Mouse (Mus musculus): ENCODE measurements around the gene Pdia6.

The Pdia6 gene

DNA sequence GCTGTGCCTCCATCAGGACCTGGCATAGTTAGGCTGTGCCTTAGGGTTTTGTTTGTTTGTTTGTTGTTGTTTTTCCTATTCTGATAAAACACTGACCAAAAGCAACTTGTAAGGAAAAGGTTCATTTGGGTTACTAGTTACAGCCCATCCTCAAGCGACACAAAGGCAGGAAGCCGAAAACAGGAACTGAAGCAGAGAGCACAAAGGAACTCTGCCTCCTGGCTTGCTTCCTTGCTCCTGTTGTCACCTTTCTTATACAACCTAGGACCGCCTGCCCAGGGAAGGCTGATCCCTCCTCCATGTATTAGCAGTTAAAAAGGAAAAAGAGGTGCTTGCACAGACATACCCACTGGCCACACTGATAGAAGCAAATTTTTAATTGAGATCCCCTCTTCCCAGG, 2.5 kb upstream of the Pdia6 start:
- DNase-seq (ENCODE audit: low read depth, low spot score), result no peak

GRCm38 (mm10) chr12:17264826-17265225, 1.5 kb upstream of the Pdia6 start:
- no peak for DNase-seq (ENCODE audit: low read depth, low spot score)

- peak; percentile 18 for DNase-seq (ENCODE audit: low read depth, low spot score)
Observed at GRCm38 (mm10) chr12:17266673-17266990, 287 bp downstream of the Pdia6 start.

DNA sequence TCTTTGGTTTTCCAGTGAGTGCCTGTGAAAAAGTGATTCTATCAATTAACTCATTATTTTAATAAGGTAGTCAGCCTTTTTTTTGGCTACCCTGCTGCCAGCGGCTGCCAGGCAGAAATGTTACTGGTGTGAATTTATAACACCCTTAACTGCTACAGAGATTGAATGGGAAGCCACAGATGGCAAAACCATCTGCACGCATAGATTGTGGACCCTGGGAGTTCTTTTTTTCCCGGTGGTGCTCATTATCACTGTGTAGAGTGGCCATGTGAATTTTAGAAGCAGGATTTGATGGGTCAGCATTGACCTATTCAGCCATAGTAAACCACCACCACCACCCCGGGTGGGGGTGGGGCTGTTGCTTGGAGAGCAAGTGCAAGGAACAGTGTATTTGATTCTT, 971 bp downstream of the Pdia6 start:
- no peak for DNase-seq (ENCODE audit: low read depth, low spot score)

- no peak for DNase-seq (ENCODE audit: low read depth, low spot score)
Observed at GRCm38 (mm10) chr12:17271272-17271671, 4.9 kb downstream of the Pdia6 start.

DNA sequence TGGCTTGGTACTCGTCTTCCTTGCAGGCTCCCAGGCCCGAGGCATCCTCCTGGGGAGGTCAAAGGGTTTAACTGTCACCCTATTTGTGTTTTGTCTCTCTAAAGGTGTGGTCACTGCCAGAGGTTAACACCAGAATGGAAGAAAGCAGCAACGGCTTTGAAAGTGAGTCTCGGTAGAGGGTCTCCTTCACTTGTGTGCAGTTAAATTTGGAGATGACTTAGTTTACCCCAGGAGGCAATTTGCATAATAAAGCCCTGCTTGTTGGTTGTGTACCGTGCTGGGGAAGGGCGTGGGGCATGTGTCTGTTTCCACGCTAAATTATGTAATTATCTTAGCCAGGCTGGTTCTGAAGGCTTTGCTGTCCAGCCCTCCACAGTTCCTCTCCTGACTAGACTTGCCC, 7.5 kb downstream of the Pdia6 start:
- no peak for DNase-seq (ENCODE audit: low read depth, low spot score)

GRCm38 (mm10) chr12:17288496-17288895, 22.2 kb downstream of the Pdia6 start:
- no peak for DNase-seq (ENCODE audit: low read depth, low spot score)

DNA sequence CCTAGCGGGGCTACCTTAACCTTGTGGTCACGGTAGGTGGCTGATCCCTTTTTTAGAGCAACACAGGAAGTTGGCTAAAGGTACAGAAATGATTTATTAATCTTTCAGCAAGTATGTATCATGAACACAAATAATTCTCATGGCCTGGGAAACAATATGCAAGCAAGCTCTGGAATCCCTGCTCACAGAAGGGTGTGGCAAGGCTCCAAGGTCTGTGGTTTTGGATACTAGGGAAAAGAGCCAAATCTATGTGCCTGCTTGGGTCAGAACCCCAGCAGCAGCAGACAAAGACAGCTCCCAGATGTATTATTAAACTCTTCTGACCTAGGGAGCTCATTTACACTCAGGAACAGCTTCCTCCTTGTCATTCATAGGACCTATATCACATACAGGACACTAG, 22.7 kb downstream of the Pdia6 start:
- DNase-seq (ENCODE audit: low read depth, low spot score), result no peak

DNA sequence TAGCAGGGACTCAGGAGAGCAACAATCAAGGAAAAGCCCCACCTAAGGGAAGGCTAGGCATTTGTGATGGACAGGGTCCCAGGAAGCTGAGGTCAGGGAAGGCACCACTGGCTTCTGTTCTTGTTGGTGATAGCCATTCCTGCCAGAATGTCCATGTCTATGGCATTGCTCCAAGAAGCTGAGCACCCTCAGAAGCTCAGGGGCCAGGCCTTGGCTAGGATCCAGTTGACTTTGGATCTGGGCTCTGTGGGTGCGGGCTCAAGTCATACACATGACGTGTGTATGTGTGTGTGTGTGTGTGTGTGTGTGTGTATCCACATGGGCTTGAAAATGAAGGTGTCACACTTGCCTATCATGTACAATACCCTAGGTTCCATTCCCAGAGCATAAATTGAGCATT, 23.6 kb downstream of the Pdia6 start:
- DNase-seq (ENCODE audit: low read depth, low spot score), result no peak

DNA sequence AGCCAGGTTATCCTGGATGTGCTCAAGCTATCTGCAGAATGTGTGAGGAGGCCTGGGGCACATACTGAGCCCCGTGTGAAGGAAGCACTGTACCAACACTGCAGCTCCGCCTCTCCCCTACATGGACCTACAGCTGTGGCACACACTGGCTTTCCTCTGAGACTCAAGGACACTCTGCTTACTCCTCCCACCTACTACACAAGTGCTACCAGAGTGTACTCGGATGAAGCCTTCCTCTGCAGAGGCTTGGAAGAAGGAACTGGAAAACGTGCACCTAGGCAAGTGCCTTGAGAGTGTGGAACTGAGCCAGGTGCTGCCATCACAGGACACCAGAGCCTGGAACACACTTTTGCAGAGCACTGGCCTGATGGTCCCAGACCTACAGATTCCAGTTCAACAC, 24.2 kb downstream of the Pdia6 start:
- DNase-seq (ENCODE audit: low read depth, low spot score), result no peak

DNA sequence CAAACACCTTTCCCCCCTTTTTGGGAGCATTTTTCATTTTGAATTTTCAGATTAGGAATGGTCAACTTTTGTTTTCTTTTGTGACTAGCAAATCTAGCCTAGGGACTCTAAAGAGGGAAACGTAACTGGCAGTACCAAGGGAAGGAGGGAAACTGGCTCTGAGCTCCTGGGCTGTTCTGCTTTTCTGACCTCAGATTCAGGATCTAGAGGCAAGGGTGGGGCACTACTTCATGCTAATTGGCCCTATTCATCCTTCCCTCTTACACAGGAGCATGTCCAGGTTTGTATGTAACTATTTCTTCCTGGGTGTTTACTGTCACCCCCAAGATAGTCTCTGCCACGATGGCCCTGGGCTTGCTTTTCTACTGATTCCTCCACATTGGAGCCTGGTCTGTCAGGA, 30.6 kb downstream of the Pdia6 start:
- no peak for DNase-seq (ENCODE audit: low read depth, low spot score)

- DNase-seq (ENCODE audit: low read depth, low spot score), result no peak
Observed at GRCm38 (mm10) chr12:17299902-17300301, 33.6 kb downstream of the Pdia6 start.

GRCm38 (mm10) chr12:17305445-17305844, 39.1 kb downstream of the Pdia6 start:
- DNase-seq (ENCODE audit: low read depth, low spot score), result no peak

- DNase-seq (ENCODE audit: low read depth, low spot score), result no peak
Observed at GRCm38 (mm10) chr12:17308246-17308645, 41.9 kb downstream of the Pdia6 start.

DNA sequence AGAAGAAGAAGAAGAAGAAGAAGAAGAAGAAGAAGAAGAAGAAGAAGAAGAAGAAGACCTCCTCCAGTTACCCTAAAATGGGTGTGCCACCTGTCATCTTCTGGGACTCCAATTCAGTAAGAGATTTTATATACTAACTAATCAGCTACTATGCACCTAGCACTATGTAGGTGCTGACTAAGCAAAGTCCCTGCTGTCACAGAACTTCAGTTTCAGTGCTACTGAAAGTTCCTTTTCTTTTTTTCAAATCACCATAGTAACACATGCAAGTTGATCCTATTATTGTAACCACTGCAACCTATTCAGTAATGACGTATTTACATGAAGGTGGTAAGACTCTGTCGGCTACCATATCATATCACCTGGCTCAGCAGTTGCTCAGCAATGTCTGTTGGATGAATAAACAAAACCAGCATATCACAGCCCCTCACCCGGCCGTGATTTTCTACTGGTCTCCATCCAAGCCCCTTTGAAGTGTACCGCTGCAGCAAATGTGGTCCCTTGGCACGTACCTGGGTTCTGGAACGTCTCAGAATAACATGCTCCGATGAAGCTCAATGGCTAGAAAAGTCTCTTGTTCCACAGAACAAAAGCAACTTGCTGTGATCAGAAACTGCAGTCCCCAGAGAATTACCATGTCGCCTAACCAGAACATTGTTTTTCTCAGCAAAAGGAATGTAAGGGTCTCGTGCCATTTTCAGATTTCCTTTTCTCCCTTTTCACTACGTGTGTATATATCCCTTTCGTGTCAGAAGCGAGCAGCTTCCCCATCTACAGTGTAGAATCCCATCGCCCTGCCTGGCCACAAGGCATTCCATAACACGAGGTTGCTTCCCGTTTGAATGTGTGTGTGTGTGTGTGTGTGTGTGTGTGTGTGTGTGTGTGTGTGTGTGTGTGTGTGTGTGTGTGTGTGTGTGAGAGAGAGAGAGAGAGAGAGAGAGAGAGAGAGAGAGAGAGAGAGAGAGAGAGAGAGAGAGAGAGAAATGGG, 44.8 kb downstream of the Pdia6 start:
- no peak for DNase-seq (ENCODE audit: low read depth, low spot score)

GRCm38 (mm10) chr12:17316096-17316495, 49.8 kb downstream of the Pdia6 start:
- no peak for DNase-seq (ENCODE audit: low read depth, low spot score)

GRCm38 (mm10) chr12:17317970-17318369, 51.6 kb downstream of the Pdia6 start:
- no peak for DNase-seq (ENCODE audit: low read depth, low spot score)

- DNase-seq (ENCODE audit: low read depth, low spot score), result no peak
Observed at GRCm38 (mm10) chr12:17318453-17318852, 52.1 kb downstream of the Pdia6 start.

DNA sequence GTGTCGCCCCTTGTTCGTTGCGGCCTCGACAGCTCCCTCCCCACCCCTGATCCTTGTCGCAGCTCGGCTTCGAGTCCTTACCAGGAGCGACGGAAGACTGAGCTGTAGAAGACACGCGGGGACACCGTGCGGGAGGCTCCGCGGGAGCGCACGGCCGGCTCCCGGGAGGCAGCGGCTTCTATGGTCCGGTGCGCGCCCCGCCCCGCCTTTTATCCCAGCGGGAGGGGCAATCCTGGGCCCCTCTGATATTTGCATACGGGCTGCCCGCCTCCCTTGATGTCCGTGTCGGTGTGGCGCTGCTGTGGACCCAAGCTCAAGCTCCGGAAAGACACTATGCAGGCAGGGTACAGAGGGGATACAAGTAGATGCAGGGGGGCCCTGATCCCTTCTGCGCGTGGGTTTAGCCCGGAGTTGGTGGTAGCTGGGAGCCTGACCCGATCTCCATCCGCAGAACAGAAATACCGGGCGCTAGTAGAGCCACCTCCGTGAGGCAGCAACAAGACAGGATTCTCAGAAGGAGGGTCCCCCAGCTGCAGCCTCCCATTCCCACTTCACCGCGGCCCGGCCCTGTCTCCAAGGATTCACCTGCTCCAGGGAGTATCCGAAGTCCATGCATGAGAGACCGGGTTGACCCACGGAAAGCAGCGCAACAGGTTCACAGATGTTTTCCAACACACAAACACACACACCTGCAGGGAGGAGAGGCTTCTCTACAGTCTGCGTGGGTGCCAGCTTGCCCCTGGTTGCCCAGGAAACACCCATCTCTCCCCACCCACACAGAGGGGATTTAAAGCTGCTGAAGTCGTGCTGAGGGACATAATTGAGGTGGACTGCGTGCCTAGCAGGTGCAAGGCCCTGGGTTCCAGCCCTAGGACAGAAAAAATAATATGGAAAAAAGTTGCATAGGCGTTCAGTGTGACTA, 58.5 kb downstream of the Pdia6 start:
- DNase-seq (ENCODE audit: low read depth, low spot score), result no peak

- DNase-seq (ENCODE audit: low read depth, low spot score), result no peak
Observed at GRCm38 (mm10) chr12:17329259-17329658, 62.9 kb downstream of the Pdia6 start, which contains the start of gene Atp6v1c2. Gene Atp6v1c2 (minus strand): TSS chr12:17329359.

GRCm38 (mm10) chr12:17333459-17333858, 67.1 kb downstream of the Pdia6 start:
- DNase-seq (ENCODE audit: low read depth, low spot score), result no peak
